Mouse (Mus musculus): ENCODE data around the gene Dpf2. TPM values are rescaled to one million over a fixed set of nuclear protein-coding genes. Genes with fewer than 3 reads are reported as not detected.

Gene Dpf2
- 58.0 TPM for polyA plus RNA-seq (2015; fragmentation: Illumina TruSeq; extraction: RNeasy Lipid Tissue Mini Kit (QIAGEN cat#74804); ENCODE audit: low read depth, low replicate concordance)

GRCm38 (mm10) chr19:5913007-5913719 is at the start of gene Dpf2:
Gene Dpf2 (minus strand): TSS chr19:5913010.

GRCm38 (mm10) chr19:5924713-5925093 is 11.9 kb upstream of the Dpf2 start, which contains the start of gene Cdc42ep2:
Gene Cdc42ep2 (minus strand): TSS chr19:5924816.

GRCm38 (mm10) chr19:5894002-5894678 is 18.7 kb downstream of the Dpf2 start, which contains the start of gene Tigd3:
Gene Tigd3 (minus strand): TSS chr19:5894149.

GRCm38 (mm10) chr19:5877618-5878361 is 35.0 kb downstream of the Dpf2 start, which contains the start of gene Slc25a45:
Gene Slc25a45 (plus strand): TSS chr19:5877808.

GRCm38 (mm10) chr19:5874969-5875480 is 37.8 kb downstream of the Dpf2 start, which contains the start of gene Frmd8:
Gene Frmd8 (minus strand): TSS chr19:5875274.

Other genes starting within 250 kb of the Dpf2 start
- 8.9 TPM for gene Sipa1, start 249.3 kb downstream of the Dpf2 start, polyA plus RNA-seq (2015; fragmentation: Illumina TruSeq; extraction: RNeasy Lipid Tissue Mini Kit (QIAGEN cat#74804); ENCODE audit: low read depth, low replicate concordance)
- 16.2 TPM for gene Map3k11, start 224.3 kb downstream of the Dpf2 start, polyA plus RNA-seq (2015; fragmentation: Illumina TruSeq; extraction: RNeasy Lipid Tissue Mini Kit (QIAGEN cat#74804); ENCODE audit: low read depth, low replicate concordance)
- gene Pcnx3, start 224.1 kb downstream of the Dpf2 start, polyA plus RNA-seq (2015; fragmentation: Illumina TruSeq; extraction: RNeasy Lipid Tissue Mini Kit (QIAGEN cat#74804); ENCODE audit: low read depth, low replicate concordance), result 32.6 TPM
- 0.64 TPM for gene Kcnk7, start 208.6 kb downstream of the Dpf2 start, polyA plus RNA-seq (2015; fragmentation: Illumina TruSeq; extraction: RNeasy Lipid Tissue Mini Kit (QIAGEN cat#74804); ENCODE audit: low read depth, low replicate concordance)
- 11.2 TPM for gene Ehbp1l1, start 186.7 kb downstream of the Dpf2 start, polyA plus RNA-seq (2015; fragmentation: Illumina TruSeq; extraction: RNeasy Lipid Tissue Mini Kit (QIAGEN cat#74804); ENCODE audit: low read depth, low replicate concordance)
- 30.2 TPM for gene Fam89b, start 183.4 kb downstream of the Dpf2 start, polyA plus RNA-seq (2015; fragmentation: Illumina TruSeq; extraction: RNeasy Lipid Tissue Mini Kit (QIAGEN cat#74804); ENCODE audit: low read depth, low replicate concordance)
- gene Ltbp3, start 172.1 kb downstream of the Dpf2 start, polyA plus RNA-seq (2015; fragmentation: Illumina TruSeq; extraction: RNeasy Lipid Tissue Mini Kit (QIAGEN cat#74804); ENCODE audit: low read depth, low replicate concordance), result 27.2 TPM
- 68.8 TPM for gene Scyl1, start 141.6 kb downstream of the Dpf2 start, polyA plus RNA-seq (2015; fragmentation: Illumina TruSeq; extraction: RNeasy Lipid Tissue Mini Kit (QIAGEN cat#74804); ENCODE audit: low read depth, low replicate concordance)
- gene Frmd8, start 37.7 kb downstream of the Dpf2 start, polyA plus RNA-seq (2015; fragmentation: Illumina TruSeq; extraction: RNeasy Lipid Tissue Mini Kit (QIAGEN cat#74804); ENCODE audit: low read depth, low replicate concordance), result 14.4 TPM
- 5.1 TPM for gene Slc25a45, start 35.2 kb downstream of the Dpf2 start, polyA plus RNA-seq (2015; fragmentation: Illumina TruSeq; extraction: RNeasy Lipid Tissue Mini Kit (QIAGEN cat#74804); ENCODE audit: low read depth, low replicate concordance)
- gene Tigd3, start 18.9 kb downstream of the Dpf2 start, polyA plus RNA-seq (2015; fragmentation: Illumina TruSeq; extraction: RNeasy Lipid Tissue Mini Kit (QIAGEN cat#74804); ENCODE audit: low read depth, low replicate concordance), result 3.6 TPM
- gene Cdc42ep2, start 11.8 kb upstream of the Dpf2 start, polyA plus RNA-seq (2015; fragmentation: Illumina TruSeq; extraction: RNeasy Lipid Tissue Mini Kit (QIAGEN cat#74804); ENCODE audit: low read depth, low replicate concordance), result 9.0 TPM
- 7.5 TPM for gene Pola2, start 51.2 kb upstream of the Dpf2 start, polyA plus RNA-seq (2015; fragmentation: Illumina TruSeq; extraction: RNeasy Lipid Tissue Mini Kit (QIAGEN cat#74804); ENCODE audit: low read depth, low replicate concordance)
- not detected for gene Slc22a20, start 73.1 kb upstream of the Dpf2 start, polyA plus RNA-seq (2015; fragmentation: Illumina TruSeq; extraction: RNeasy Lipid Tissue Mini Kit (QIAGEN cat#74804); ENCODE audit: low read depth, low replicate concordance)
- gene Capn1, start 102.9 kb upstream of the Dpf2 start, polyA plus RNA-seq (2015; fragmentation: Illumina TruSeq; extraction: RNeasy Lipid Tissue Mini Kit (QIAGEN cat#74804); ENCODE audit: low read depth, low replicate concordance), result 17.9 TPM
- 33.6 TPM for gene Syvn1, start 133.6 kb upstream of the Dpf2 start, polyA plus RNA-seq (2015; fragmentation: Illumina TruSeq; extraction: RNeasy Lipid Tissue Mini Kit (QIAGEN cat#74804); ENCODE audit: low read depth, low replicate concordance)
- 61.3 TPM for gene Mrpl49, start 144.8 kb upstream of the Dpf2 start, polyA plus RNA-seq (2015; fragmentation: Illumina TruSeq; extraction: RNeasy Lipid Tissue Mini Kit (QIAGEN cat#74804); ENCODE audit: low read depth, low replicate concordance)
- gene Fau, start 144.8 kb upstream of the Dpf2 start, polyA plus RNA-seq (2015; fragmentation: Illumina TruSeq; extraction: RNeasy Lipid Tissue Mini Kit (QIAGEN cat#74804); ENCODE audit: low read depth, low replicate concordance), result 1,093 TPM
- gene Znhit2, start 148.2 kb upstream of the Dpf2 start, polyA plus RNA-seq (2015; fragmentation: Illumina TruSeq; extraction: RNeasy Lipid Tissue Mini Kit (QIAGEN cat#74804); ENCODE audit: low read depth, low replicate concordance), result 30.1 TPM
- 37.3 TPM for gene Tm7sf2, start 155.4 kb upstream of the Dpf2 start, polyA plus RNA-seq (2015; fragmentation: Illumina TruSeq; extraction: RNeasy Lipid Tissue Mini Kit (QIAGEN cat#74804); ENCODE audit: low read depth, low replicate concordance)
- gene Vps51, start 164.2 kb upstream of the Dpf2 start, polyA plus RNA-seq (2015; fragmentation: Illumina TruSeq; extraction: RNeasy Lipid Tissue Mini Kit (QIAGEN cat#74804); ENCODE audit: low read depth, low replicate concordance), result 58.5 TPM
- not detected for gene Tmem262, start 167.0 kb upstream of the Dpf2 start, polyA plus RNA-seq (2015; fragmentation: Illumina TruSeq; extraction: RNeasy Lipid Tissue Mini Kit (QIAGEN cat#74804); ENCODE audit: low read depth, low replicate concordance)
- not detected for gene Gm28374, start 169.2 kb upstream of the Dpf2 start, polyA plus RNA-seq (2015; fragmentation: Illumina TruSeq; extraction: RNeasy Lipid Tissue Mini Kit (QIAGEN cat#74804); ENCODE audit: low read depth, low replicate concordance)
- 47.7 TPM for gene Zfpl1, start 171.9 kb upstream of the Dpf2 start, polyA plus RNA-seq (2015; fragmentation: Illumina TruSeq; extraction: RNeasy Lipid Tissue Mini Kit (QIAGEN cat#74804); ENCODE audit: low read depth, low replicate concordance)
- 0.42 TPM for gene Cdca5, start 172.0 kb upstream of the Dpf2 start, polyA plus RNA-seq (2015; fragmentation: Illumina TruSeq; extraction: RNeasy Lipid Tissue Mini Kit (QIAGEN cat#74804); ENCODE audit: low read depth, low replicate concordance)
- gene AC131692.1, start 181.4 kb upstream of the Dpf2 start, polyA plus RNA-seq (2015; fragmentation: Illumina TruSeq; extraction: RNeasy Lipid Tissue Mini Kit (QIAGEN cat#74804); ENCODE audit: low read depth, low replicate concordance), result not detected
- not detected for gene Naaladl1, start 192.8 kb upstream of the Dpf2 start, polyA plus RNA-seq (2015; fragmentation: Illumina TruSeq; extraction: RNeasy Lipid Tissue Mini Kit (QIAGEN cat#74804); ENCODE audit: low read depth, low replicate concordance)
- gene Sac3d1, start 205.6 kb upstream of the Dpf2 start, polyA plus RNA-seq (2015; fragmentation: Illumina TruSeq; extraction: RNeasy Lipid Tissue Mini Kit (QIAGEN cat#74804); ENCODE audit: low read depth, low replicate concordance), result 16.8 TPM
- 39.0 TPM for gene Snx15, start 215.3 kb upstream of the Dpf2 start, polyA plus RNA-seq (2015; fragmentation: Illumina TruSeq; extraction: RNeasy Lipid Tissue Mini Kit (QIAGEN cat#74804); ENCODE audit: low read depth, low replicate concordance)
- not detected for gene Batf2, start 228.0 kb upstream of the Dpf2 start, polyA plus RNA-seq (2015; fragmentation: Illumina TruSeq; extraction: RNeasy Lipid Tissue Mini Kit (QIAGEN cat#74804); ENCODE audit: low read depth, low replicate concordance)
- 91.3 TPM for gene Arl2, start 228.5 kb upstream of the Dpf2 start, polyA plus RNA-seq (2015; fragmentation: Illumina TruSeq; extraction: RNeasy Lipid Tissue Mini Kit (QIAGEN cat#74804); ENCODE audit: low read depth, low replicate concordance)